Mouse (Mus musculus) forebrain, embryonic 12.5 days (tissue): ENCODE data around the gene Sox18. TPM values are rescaled to one million over a fixed set of nuclear protein-coding genes. Genes with fewer than 3 reads are reported as not detected.

ENCODE experiments used
- ATAC-seq: fragments of 200-750 bp; cut with Nextera tagmentation; 2 replicates; pipeline ENCODE4 v1.8.0; 2017; ENCODE audit warnings: moderate TSS enrichment; ENCODE audit not compliant: low FRiP score
- H3K27ac ChIP-seq: fragments of 300-500 bp; sonication (generic); 2 replicates; pipeline ENCODE4 v1.5.1; 2016; ENCODE audit warnings: mild to moderate bottlenecking
- H3K27me3 ChIP-seq: fragments of 300-500 bp; sonication (generic); 2 replicates; pipeline ENCODE4 v1.6.1; 2016; ENCODE audit warnings: mild to moderate bottlenecking
- H3K36me3 ChIP-seq: fragments of 300-500 bp; sonication (generic); replicated peaks from 2 replicates; pipeline ENCODE4 v1.6.1; 2016; ENCODE audit warnings: mild to moderate bottlenecking
- H3K4me1 ChIP-seq: fragments of 300-500 bp; sonication (generic); 2 replicates; pipeline ENCODE4 v1.6.1; 2016
- H3K4me2 ChIP-seq: fragments of 300-500 bp; sonication (generic); 2 replicates; pipeline ENCODE4 v1.6.1; 2016; ENCODE audit warnings: mild to moderate bottlenecking, moderate library complexity
- H3K4me3 ChIP-seq: fragments of 300-500 bp; sonication (generic); replicated peaks from 2 replicates; pipeline ENCODE4 v1.5.1; 2016; ENCODE audit warnings: mild to moderate bottlenecking
- H3K9ac ChIP-seq: fragments of 300-500 bp; sonication (generic); 2 replicates; pipeline ENCODE4 v1.6.1; 2016; ENCODE audit warnings: mild to moderate bottlenecking
- H3K9me3 ChIP-seq: fragments of 300-500 bp; sonication (generic); 2 replicates; pipeline ENCODE4 v1.6.1; 2016
- WGBS: fragments of 180-500 bp; shearing (Covaris S2); methylation state at CpG from one replicate; pipeline ENCODE4 v1.1.7; 2016; 5-methylcytosine and 5-hydroxymethylcytosine counted together
- polyA plus RNA-seq: library from polyadenylated mRNA; unstranded; fragments of >200 nt; fragmentation: Nextera tagmentation; extraction: Ambion mirVana; gene quantifications from 2 replicates; pipeline ENCODE4 v1.2.1, GENCODE M21; 2016

Gene Sox18
- 14.1 and 15.2 TPM in 2 replicates for polyA plus RNA-seq

DNA sequence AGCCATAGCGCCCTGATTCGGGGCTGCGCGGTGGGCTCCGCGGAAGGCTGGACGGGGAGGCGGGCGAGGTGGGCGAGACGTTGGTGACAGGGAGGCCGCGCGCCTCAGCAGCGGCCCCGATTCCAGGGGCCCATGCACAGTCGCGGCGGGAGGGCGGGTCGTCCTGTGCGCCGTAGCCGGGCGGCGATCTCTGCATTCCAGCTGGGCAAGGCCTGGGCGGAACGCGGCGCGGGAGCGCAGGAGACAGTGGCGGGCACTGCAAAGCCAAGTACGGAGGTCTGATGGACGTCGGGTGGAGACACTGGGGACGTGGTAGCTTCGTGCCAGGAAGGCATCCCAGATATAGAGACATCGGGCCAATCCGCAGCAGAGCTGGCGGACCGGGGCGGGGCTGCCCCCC lies at the start of gene Sox18:
Sox18 (minus strand) TSS at position 315 of the 400 bp plus-strand sequence.
- H3K4me2 ChIP-seq = peak within 1 kb of the TSS; percentile 52
- WGBS = under 1% methylated on average over 43 of the region's 43 CpGs
- H3K9ac ChIP-seq = no peak within 1 kb of the TSS
- H3K36me3 ChIP-seq = no peaks in the 10 kb centered on the region
- ATAC-seq = no peak
- peak within 1 kb of the TSS; percentile 37 for H3K4me3 ChIP-seq
- H3K27me3 ChIP-seq = peaks cover 78% of the 10 kb centered on the region
- no peaks in the 10 kb centered on the region for H3K9me3 ChIP-seq
- H3K27ac ChIP-seq = no peak within 1 kb of the TSS
- peaks cover 33% of the 10 kb centered on the region for H3K4me1 ChIP-seq

DNA sequence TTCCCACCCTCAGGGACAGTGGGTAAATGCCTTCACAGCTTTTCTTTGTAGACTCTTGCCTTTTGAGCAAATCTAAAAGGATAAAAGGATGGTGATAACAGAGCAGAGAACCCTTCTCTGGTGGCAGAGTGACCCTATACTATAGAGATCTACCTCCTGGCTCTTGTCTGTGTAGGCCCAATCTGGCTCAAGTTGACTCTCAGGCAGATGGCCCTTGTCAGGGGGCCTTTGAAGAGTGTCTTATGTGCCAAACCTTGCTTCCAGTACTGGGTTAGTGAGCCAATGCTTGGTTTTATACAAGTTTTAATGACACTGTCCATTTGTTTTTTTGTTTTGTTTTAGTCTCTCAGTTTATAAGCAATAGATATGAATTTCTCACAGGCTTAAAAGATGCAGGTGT lies 49.8 kb upstream of the Sox18 start:
- Histone ChIP-seq H3K27ac (no peak overlapping the region), H3K4me2 (no peak overlapping the region), H3K27me3 (no peaks in the 10 kb centered on the region), H3K9me3 (no peaks in the 10 kb centered on the region), H3K36me3 (peaks cover 19% of the 10 kb centered on the region), H3K4me3 (no peak overlapping the region), H3K4me1 (peaks cover 2% of the 10 kb centered on the region; the same call in 1 of the 2 replicates), H3K9ac (no peak overlapping the region)
- no peak for ATAC-seq

DNA sequence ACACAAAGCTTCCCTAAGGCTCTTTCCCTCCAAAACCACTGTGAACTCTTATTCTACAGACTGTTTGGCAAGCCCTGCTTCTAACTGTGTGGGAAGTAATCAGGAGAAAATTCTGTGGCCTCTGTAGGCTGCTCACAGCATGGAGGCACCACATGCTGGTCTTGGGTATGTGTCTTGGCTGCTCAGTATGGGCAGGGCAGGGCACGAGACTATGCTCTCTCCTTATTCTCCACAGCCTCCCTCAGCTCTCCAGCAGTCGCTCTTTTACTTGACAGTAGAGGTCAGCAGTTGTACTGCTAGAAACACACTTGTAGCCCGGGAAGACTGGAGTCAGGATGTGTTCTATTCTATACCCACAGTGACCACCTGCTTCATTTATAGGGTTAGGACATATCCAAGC lies 48.6 kb upstream of the Sox18 start:
- peaks cover 14% of the 10 kb centered on the region for H3K4me1 ChIP-seq
- no peak overlapping the region for H3K4me3 ChIP-seq
- ATAC-seq = no peak
- H3K27me3 ChIP-seq = no peaks in the 10 kb centered on the region
- no peaks in the 10 kb centered on the region for H3K9me3 ChIP-seq
- H3K4me2 ChIP-seq = no peak overlapping the region
- H3K27ac ChIP-seq = no peak overlapping the region
- 40% methylated on average over 3 of the region's 3 CpGs for WGBS
- peaks cover 19% of the 10 kb centered on the region for H3K36me3 ChIP-seq
- H3K9ac ChIP-seq = no peak overlapping the region

GRCm38 (mm10) chr2:181716991-181717390 lies 45.6 kb upstream of the Sox18 start:
- Histone ChIP-seq H3K4me2 (peak overlapping the region; percentile 54), H3K36me3 (peaks cover 19% of the 10 kb centered on the region), H3K9ac (no peak overlapping the region), H3K4me1 (peaks cover 34% of the 10 kb centered on the region), H3K27ac (no peak overlapping the region), H3K27me3 (no peaks in the 10 kb centered on the region), H3K9me3 (no peaks in the 10 kb centered on the region), H3K4me3 (no peak overlapping the region)
- WGBS = 80% methylated on average over 3 of the region's 3 CpGs
- no peak for ATAC-seq

DNA sequence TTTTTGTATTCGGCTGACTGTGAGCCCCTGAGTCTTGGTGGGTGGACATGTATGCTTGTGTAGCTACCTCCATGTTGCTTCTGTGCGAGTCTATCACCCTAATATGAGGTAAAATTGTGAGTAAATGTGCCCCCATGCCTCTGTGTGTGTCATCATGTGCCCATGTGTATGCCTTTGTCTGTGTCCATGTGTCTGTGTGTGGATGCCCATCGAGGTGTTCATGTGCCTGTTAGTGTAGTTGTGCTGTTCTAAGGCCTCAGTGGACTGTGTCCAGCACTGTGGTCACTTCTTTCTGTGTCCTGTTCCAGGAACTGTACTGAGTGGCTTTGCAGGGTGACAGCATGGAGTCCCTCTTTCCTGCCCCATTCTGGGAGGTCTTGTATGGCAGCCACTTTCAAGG lies 43.9 kb upstream of the Sox18 start:
- Histone ChIP-seq H3K4me1 (peaks cover 34% of the 10 kb centered on the region), H3K27me3 (no peaks in the 10 kb centered on the region), H3K27ac (peak overlapping the region; percentile 81), H3K4me2 (peak overlapping the region; percentile 54), H3K9me3 (no peaks in the 10 kb centered on the region), H3K36me3 (peaks cover 19% of the 10 kb centered on the region), H3K9ac (peak overlapping the region; percentile 46), H3K4me3 (peak overlapping the region; percentile 42)
- 58% methylated on average over 3 of the region's 3 CpGs for WGBS
- peak; percentile 12; the same call in 1 of the 2 replicates for ATAC-seq

DNA sequence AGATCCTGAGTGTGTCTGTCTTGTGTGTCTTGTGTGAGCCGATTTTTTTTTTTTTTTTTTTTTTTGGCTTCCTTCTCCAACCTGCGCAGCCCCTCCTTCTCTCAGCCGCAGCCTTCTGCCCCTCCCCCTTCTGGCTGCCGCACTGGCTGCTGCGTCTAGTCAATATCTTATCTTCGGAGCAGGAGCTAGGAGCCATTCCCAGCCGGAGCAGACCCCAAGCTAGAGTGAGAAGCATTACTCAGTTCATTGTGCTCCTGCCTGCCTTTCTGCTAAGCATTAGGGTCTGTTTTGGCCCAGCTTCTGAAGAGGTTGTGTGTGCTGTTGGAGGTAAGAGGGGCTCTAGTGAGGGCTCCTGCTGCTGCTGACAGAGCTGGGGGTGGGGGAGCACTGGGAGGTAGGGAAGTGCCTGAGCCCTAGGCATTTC lies 43.5 kb upstream of the Sox18 start, which contains the start of gene Oprl1:
Oprl1 (plus strand) TSS at position 114 of the 424 bp plus-strand sequence.
- H3K9me3 ChIP-seq = no peaks in the 10 kb centered on the region
- peak within 1 kb of the TSS; percentile 42 for H3K4me3 ChIP-seq
- H3K9ac ChIP-seq = peak within 1 kb of the TSS; percentile 46
- WGBS = 2% methylated on average over 7 of the region's 7 CpGs
- no peaks in the 10 kb centered on the region for H3K27me3 ChIP-seq
- peak; percentile 63 for ATAC-seq
- H3K4me1 ChIP-seq = peaks cover 34% of the 10 kb centered on the region
- H3K36me3 ChIP-seq = peaks cover 18% of the 10 kb centered on the region
- peak within 1 kb of the TSS; percentile 81 for H3K27ac ChIP-seq
- peak within 1 kb of the TSS; percentile 54 for H3K4me2 ChIP-seq

- 50% methylated on average over 1 of the region's 1 CpGs for WGBS
- H3K27me3 ChIP-seq = no peaks in the 10 kb centered on the region
- H3K9me3 ChIP-seq = no peaks in the 10 kb centered on the region
- peak overlapping the region; percentile 21 for H3K9ac ChIP-seq
- H3K36me3 ChIP-seq = peaks cover 6% of the 10 kb centered on the region
- H3K27ac ChIP-seq = peak overlapping the region; percentile 81
- peaks cover 34% of the 10 kb centered on the region for H3K4me1 ChIP-seq
- peak overlapping the region; percentile 25; the same call in 1 of the 2 replicates for H3K4me2 ChIP-seq
- peak; percentile 85 for ATAC-seq
- no peak overlapping the region for H3K4me3 ChIP-seq
Measured at GRCm38 (mm10) chr2:181713749-181714148, 42.3 kb upstream of the Sox18 start.

- Histone ChIP-seq H3K4me3 (no peak overlapping the region), H3K4me2 (no peak overlapping the region), H3K36me3 (no peaks in the 10 kb centered on the region), H3K9me3 (no peaks in the 10 kb centered on the region), H3K27me3 (no peaks in the 10 kb centered on the region), H3K27ac (no peak overlapping the region), H3K4me1 (no peaks in the 10 kb centered on the region), H3K9ac (no peak overlapping the region)
- WGBS = 46% methylated on average over 4 of the region's 4 CpGs
- no peak for ATAC-seq
Measured at GRCm38 (mm10) chr2:181706668-181707067, 35.2 kb upstream of the Sox18 start.

DNA sequence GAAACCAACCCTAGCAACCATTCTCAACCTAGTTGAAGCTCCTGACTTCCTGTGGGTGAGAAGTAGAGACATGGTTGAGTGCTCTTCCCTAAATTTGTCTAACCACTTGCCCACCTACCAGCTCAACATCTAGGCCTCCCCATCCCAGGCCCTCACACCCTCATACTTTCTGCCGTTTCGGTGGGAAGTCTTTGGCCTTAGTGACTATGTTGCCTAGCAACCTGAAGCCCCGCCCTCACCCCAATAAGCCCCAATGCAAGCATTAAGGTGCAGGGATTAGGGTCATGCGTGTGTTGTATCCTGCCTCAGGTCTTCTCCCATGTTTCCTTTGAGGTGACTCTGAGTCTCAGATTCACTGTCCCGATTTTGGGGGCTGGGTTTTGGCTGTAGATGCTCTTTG lies 26.8 kb upstream of the Sox18 start, which contains the start of gene Lkaaear1:
Lkaaear1 (minus strand) TSS at position 202 of the 400 bp plus-strand sequence.
- no peaks in the 10 kb centered on the region for H3K36me3 ChIP-seq
- no peaks in the 10 kb centered on the region for H3K9me3 ChIP-seq
- H3K4me3 ChIP-seq = no peak within 1 kb of the TSS
- peaks cover 4% of the 10 kb centered on the region for H3K4me1 ChIP-seq
- no peak within 1 kb of the TSS for H3K9ac ChIP-seq
- no peak for ATAC-seq
- H3K27me3 ChIP-seq = peaks cover 10% of the 10 kb centered on the region; the same call in 1 of the 2 replicates
- 51% methylated on average over 5 of the region's 5 CpGs for WGBS
- H3K4me2 ChIP-seq = no peak within 1 kb of the TSS
- no peak within 1 kb of the TSS for H3K27ac ChIP-seq

- no peak overlapping the region for H3K9ac ChIP-seq
- H3K9me3 ChIP-seq = no peaks in the 10 kb centered on the region
- H3K4me1 ChIP-seq = peaks cover 16% of the 10 kb centered on the region
- peaks cover 10% of the 10 kb centered on the region; the same call in 1 of the 2 replicates for H3K27me3 ChIP-seq
- H3K27ac ChIP-seq = no peak overlapping the region
- WGBS = 76% methylated on average over 33 of the region's 33 CpGs
- no peak overlapping the region for H3K4me3 ChIP-seq
- no peak overlapping the region for H3K4me2 ChIP-seq
- ATAC-seq = no peak
- no peaks in the 10 kb centered on the region for H3K36me3 ChIP-seq
Measured at GRCm38 (mm10) chr2:181696801-181697420, 25.5 kb upstream of the Sox18 start.

DNA sequence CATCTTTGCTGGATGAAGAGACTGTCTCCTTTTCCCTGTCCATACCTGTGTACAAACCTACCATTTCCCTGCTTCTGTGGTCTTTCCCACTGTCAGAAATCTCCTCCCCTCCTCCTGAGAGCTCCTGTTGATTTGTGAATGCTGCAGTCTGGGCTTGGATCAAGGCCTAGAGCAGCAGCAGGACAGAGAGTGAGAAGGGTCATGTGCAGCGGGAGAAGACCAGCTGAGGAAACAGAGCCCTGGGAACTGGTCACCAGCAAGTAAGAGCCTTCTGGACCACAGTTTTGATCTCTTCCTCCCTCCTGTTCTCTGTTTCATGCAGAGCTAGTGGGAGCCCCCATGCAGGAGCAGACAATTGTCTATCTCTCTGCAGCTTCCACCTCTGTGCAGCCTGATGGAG lies 24.3 kb upstream of the Sox18 start:
- H3K9me3 ChIP-seq = no peaks in the 10 kb centered on the region
- no peak overlapping the region for H3K4me3 ChIP-seq
- 96% methylated on average over 1 of the region's 1 CpGs for WGBS
- peaks cover 10% of the 10 kb centered on the region; the same call in 1 of the 2 replicates for H3K27me3 ChIP-seq
- H3K9ac ChIP-seq = no peak overlapping the region
- ATAC-seq = no peak
- no peak overlapping the region for H3K4me2 ChIP-seq
- no peaks in the 10 kb centered on the region for H3K36me3 ChIP-seq
- peaks cover 16% of the 10 kb centered on the region for H3K4me1 ChIP-seq
- H3K27ac ChIP-seq = no peak overlapping the region

GRCm38 (mm10) chr2:181694581-181694980 lies 23.1 kb upstream of the Sox18 start:
- no peak overlapping the region; the same call in 1 of the 2 replicates for H3K27ac ChIP-seq
- H3K4me1 ChIP-seq = peaks cover 16% of the 10 kb centered on the region
- no peak for ATAC-seq
- WGBS = 90% methylated on average over 3 of the region's 3 CpGs
- no peak overlapping the region; the same call in 1 of the 2 replicates for H3K4me2 ChIP-seq
- no peak overlapping the region for H3K9ac ChIP-seq
- H3K9me3 ChIP-seq = no peaks in the 10 kb centered on the region
- H3K36me3 ChIP-seq = peaks cover 6% of the 10 kb centered on the region
- H3K27me3 ChIP-seq = peaks cover 10% of the 10 kb centered on the region; the same call in 1 of the 2 replicates
- no peak overlapping the region for H3K4me3 ChIP-seq
